Mouse (Mus musculus) ovary, adult 18-20 months (tissue): ENCODE data around the gene Gatad2a.
"Not testable (repeated sequence)": the region's sequence is repeated elsewhere in the genome, so short reads cannot be mapped to it uniquely, and the experiment has no call there.

Experiments
- DNase-seq: peaks from one replicate; pipeline ENCODE4 v3.0.0; 2022; ENCODE audit warnings: low spot score, mixed read lengths

Gene Gatad2a

DNA sequence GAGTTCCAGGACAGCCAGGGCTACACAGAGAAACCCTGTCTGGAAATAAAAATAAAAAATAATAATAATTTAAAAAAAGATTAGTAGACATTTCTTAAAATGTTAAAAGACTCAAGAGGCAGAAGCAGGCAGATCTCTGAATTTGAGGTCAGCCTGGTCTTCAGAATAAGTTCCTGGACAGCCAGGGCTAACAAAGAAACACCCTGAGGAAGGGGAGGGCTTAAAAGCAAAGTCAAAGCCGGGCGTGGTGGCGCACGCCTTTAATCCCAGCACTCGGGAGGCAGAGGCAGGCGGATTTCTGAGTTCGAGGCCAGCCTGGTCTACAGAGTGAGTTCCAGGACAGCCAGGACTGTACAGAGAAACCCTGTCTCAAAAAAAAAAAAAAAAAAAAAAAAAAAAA lies 7.2 kb downstream of the Gatad2a start:
- DNase-seq, result not testable (repeated sequence)

GRCm38 (mm10) chr8:69987744-69988143 lies 8.4 kb downstream of the Gatad2a start:
- DNase-seq, result no peak

DNA sequence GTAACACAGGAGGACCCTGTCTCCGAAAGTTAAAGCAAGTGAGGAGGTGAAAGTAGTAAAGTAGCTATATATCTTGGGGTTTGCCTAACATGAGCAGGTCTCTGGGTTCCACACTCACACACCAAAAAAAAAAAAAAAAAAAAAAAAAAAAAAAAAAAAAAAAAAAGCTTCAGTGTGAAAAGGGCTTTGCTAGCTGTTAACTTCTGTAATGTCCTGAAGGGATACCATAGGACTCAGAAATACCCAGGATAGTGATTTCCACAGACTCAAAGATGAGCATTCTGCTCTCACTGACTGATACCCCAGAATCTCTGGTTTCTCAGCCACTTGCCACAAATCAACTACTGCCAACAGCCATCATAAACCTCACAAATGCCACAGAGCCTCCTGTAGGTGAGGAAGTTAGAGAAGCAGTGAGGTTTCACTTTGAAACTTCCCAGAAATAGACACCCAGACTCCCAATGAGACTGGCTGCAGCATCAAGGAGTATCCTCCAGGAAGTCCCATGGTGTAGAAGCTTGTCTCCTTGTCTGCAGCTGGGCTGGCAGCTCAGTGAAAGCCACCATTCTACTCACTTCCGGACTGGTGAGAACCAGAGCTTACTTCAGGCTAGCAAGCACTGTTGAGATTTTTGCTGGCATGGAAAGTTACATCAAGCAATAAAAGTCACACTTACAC lies 11.2 kb downstream of the Gatad2a start:
- DNase-seq, result no peak

DNA sequence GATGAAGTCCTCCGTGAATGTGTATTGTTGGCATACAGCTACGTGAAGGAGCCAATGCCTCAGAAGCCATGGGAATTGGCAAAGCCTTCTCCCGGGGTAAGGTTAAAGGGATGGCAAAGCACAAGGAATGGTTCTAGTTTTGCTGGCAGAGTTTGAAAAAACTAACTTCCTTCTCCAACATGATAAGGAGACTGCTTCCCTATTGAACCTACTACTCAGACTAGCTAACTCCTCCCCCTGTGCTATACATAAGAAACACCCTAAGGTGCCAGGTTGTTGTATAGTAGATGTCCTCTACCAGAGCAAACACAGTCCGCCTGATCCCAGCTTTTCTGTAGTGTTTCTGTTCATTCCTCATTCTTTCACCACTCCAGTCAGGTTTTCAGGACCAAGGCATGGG lies 17.7 kb downstream of the Gatad2a start:
- no peak for DNase-seq

DNA sequence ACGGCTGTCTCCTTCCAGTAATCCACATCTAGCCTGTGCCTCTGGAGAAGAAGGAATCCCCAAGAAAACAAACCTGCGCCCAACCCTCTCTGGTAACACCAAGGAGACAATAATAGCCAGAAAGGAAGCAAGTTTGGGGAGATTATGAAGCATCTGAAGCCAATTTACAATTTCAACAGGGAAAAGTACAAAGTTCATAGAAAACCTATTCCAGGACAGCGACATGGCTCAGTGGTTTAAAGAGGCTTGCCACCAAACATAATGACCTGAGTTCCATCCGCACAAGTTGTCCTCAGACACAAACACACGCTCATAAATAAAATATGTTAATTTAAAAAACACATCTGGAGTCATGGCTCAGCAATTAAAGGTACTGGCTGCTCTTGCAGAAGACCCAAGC lies 21.4 kb downstream of the Gatad2a start:
- DNase-seq, result no peak

DNA sequence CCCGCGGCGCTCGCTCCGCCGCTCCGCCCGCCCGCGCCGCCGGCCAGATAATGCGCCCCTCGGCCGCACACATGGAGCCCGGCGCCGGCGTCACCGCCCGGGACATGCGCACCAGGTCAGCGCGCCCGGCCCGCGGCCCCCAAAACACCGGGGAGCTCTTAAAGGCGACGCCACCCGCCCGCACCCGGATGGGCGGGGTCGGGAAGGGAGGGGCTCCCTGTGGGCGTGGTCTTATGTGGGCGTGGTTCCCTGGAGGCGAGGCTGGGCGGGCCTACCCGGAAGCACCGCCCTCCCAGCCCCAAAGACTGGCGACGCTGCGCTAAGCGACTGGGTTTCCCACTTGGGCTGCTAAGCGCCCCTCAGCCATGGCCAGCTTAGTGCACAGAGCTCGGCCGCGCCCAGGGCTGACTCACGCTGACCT lies 22.0 kb downstream of the Gatad2a start:
- peak; percentile 93 for DNase-seq

DNA sequence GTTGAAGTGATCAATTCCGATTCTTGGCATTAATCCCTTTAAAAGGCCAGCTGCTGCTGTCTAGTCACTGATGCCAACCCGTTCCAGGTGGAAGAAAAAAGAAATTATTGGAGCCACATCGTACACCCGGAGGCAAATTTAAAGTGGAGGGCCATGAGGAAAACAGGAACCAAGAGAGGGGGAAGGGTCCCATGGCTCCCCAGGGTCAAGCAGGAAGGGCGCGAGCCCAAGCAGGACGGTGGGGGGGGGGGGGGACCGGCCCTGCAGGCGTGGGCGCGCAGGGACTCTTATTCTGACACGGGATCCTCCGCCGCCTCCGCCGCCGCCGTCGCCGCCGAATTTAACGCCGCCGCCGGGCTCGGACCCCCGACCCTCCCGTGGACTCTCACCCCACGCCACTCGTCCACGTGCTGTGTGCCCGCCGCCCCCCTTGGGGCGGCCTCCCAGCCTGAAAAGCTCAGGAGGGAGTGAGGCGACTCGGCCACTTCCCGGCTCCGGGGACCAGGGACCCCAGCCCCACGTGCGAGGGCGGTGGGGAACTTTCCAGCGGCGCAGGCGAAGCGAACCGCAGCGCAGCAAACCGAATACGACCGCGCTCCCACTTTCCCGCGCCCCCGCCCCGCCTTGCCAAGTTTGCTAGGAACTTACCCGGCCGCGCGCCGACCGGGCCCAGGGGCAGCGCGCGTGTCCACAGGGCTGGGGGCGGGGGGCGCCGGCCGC lies 22.6 kb downstream of the Gatad2a start:
- DNase-seq, result peak; percentile 21

DNA sequence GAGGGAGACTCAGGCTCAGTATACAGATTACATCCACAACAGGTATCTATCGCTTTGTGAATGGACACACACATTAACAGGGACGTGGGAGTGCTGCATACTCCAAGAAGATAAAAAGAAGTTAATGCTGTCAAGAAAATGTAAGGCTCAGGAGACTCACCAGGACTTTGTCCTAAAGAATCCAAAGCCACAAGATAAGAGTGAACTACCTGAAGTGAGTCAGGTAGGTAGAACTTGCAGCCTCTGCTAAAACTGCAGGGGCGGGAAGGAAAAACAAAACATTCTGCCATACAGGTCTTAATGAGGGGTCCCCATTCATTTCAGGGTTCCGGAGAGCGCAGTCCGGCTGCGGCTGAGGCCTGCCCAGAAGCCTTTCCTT lies 23.1 kb downstream of the Gatad2a start:
- DNase-seq, result no peak

DNA sequence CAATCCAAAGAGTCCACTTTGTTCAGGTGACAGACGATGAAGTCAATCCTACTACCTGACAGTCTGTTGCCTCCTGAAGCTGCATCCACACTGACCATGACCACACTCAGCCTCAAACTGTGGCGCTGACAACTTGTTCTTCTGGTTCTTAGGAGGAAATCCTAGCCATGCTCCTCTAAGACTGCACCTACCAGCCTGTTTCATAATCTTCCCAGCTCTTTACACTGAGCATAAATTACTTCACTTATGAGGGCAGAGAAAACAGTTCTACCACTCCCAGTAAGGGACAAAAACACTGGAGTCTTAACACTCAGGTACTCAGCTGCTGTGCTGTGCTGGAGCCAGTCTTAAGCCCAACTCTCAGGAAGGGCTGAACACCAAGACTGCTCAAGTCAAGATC lies 25.3 kb downstream of the Gatad2a start:
- no peak for DNase-seq

DNA sequence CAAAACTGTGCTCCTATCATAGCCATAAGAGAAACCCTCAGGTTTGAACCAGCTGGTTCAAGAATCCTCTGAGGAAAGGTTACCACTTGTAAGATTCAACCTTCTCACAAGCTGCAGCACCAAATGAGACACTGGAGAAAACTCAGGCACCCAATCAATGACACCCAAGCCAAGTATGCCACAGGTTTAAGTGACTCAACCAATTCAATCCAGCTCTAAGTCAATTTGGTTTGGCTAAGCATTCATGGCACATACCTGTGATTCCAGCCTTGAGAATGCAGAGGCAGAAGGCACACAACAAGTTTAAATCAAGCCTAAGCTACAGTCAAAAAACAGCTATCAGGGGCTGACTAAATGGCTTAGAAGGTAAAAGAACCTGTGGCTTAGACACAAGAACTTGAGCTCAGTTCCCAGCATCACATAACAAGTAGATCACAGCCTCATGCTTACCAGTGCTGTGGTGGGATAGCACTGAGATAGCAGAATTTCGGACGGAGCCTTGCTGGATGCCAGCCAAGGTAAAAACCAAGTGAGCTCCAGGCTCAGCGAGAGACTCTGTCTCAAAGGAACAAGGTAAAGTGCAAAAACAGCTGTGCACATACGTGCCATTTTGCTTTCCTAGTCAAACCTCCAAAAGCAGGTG lies 28.8 kb downstream of the Gatad2a start:
- DNase-seq, result no peak

DNA sequence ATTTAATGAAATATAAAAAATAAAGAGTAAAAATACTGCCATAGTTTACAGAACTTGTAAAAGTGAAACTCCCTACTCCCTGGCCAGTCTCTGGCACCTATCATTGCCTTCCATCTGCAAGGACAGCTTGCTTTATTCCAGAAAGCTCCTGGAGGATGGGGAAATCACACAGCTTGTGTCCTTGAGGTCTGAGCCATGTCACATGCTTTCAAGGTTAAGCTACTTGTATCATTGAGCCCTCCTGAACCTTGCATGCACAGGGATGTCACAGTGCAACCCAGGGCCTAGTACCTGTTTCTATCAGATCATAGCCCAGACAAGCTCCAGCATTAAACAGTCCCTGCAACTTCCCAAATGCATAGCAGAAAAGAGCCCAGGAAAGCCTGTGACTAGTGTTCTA lies 36.9 kb downstream of the Gatad2a start:
- DNase-seq, result peak; percentile 31

GRCm38 (mm10) chr8:69957879-69958278 lies 38.3 kb downstream of the Gatad2a start:
- DNase-seq, result no peak

GRCm38 (mm10) chr8:69957419-69957818 lies 38.8 kb downstream of the Gatad2a start:
- DNase-seq, result no peak

DNA sequence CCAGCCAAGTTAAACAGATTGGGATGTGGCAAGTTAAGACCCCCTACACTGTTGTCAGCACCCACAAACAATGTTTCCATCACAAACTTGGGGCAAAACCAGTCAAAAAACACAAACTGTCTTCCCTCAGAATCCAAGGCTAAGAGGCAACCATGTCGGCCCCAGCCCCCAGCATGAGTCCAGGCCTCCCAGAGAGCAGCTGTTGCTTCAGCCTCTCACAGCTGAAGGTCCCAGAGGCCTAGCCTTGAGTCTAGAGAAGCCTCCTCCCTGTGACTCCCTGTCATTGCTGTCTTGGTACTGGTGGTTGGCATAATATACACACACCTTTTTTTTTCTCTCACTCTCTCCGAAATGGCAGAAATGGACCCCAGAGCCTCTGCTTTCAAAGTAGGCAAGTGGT lies 39.5 kb downstream of the Gatad2a start:
- peak; percentile 53 for DNase-seq

DNA sequence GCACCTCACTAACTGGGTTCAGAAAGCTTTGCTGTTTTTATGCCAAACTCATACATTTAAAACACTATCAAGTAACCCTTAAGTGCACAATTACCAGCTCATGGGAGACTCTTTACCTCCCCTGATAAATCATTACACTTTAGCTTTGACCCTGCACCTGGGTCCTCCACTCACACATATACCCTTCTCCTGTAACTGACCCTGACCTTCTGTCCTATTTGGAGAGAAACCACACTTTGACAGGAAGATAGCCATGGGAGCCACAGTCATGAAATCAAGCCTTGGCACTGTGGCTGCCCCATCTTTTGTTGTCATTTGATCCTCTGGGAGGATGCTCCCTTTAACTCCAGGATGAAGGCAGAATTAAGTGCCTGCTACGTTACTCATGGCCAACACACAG lies 41.5 kb downstream of the Gatad2a start:
- DNase-seq, result no peak

DNA sequence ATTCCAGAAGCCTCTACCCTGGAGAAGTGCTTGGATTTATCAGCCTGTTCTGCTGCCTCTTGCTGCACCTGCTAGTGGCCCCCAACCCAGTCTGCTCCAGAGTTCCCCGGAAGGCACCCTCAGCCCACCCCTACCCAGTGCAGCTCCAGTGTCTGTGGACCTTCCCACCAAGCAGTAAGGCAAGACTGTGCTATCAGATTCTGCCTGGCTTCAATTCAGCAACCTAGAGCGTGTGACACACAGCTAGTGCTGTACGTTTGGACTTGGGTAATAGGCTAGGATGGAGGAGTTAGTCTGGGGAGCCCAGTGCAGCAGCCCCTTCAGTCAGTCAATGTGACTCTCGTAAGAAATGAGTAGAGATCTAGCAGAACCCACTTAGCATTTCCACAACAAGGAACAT lies 42.0 kb downstream of the Gatad2a start:
- no peak for DNase-seq

- no peak for DNase-seq
These were observed 45.9 kb downstream of the Gatad2a start for GRCm38 (mm10) chr8:69950300-69950699.

- DNase-seq, result not testable (repeated sequence)
These were observed 53.7 kb downstream of the Gatad2a start for GRCm38 (mm10) chr8:69942495-69942894.

DNA sequence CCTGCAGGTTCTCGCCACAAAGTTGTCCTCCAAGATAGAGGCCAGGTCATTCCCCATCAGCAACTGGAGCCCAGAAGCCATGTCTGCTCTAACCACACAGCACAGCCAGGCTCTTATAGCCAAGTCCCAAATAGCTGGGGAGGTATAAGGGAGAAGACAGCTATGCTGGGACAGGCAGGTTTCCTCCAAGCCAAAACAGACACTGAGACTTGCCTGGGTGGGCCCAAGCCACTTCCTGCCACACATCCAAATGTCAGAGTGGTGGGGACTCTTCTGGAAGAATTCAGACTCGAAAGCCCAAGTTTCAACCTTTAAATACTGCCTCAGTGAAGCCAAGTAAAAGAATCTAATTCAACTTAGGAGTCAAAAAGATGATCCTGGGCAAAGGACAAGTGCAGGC lies 55.8 kb downstream of the Gatad2a start:
- no peak for DNase-seq

DNA sequence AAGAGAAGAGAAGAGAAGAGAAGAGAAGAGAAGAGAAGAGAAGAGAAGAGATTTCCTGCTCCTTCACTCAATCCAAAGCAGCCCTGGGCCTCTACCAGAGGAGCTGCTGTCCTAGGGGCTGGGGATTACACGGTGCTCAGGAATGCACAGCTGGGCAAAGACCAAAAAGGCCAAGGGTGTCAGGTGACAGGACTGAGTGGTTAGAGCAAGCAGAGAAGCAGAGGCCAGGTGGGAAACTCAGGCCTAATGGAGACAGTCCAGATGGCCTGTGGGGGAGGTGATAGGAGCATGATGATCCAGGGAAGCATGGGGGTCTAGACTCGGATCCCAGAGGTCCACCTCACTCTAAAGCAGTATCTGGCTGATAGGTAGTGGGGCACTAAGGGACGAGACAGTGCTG lies 56.6 kb downstream of the Gatad2a start:
- no peak for DNase-seq

DNA sequence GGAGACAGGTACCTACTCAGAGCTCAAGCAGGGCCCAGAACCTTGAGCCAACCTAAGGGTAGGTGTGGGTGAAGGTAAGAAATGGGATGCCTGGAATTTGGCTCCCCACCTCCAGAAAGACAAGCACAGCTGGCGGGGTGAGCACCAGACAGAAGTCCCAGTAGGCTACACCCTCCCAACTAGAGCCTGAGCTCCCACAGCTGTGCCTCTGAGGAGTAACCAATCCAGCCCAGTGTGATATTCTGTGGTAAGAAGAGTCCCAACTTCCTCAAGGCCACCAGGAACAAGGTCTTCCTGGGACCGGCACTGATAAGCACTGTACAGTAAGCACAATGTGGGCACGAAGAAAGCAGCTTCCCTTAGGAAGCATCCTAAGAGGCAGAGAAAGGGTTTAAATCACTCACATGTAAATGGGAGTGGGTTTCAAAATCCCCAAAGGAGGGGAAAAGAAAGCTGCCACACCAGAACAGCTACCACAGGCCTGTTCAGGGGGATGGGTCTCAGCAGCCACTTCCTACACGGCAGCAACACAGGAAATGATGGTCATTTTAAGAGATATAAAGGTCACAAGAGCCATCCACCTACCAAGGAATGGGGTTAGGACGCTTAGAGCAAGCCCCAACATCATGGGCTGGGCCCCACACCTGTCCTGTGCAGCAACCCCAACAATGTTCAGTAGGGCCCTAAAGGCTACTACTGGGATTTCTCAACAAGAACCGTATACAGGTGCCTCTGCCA lies 57.8 kb downstream of the Gatad2a start:
- DNase-seq, result peak; percentile 59

GRCm38 (mm10) chr8:69937466-69937865 lies 58.7 kb downstream of the Gatad2a start:
- DNase-seq, result no peak
